Mouse (Mus musculus) heart, embryonic 14.5 days (tissue): ENCODE measurements around the gene Lca5l. TPM values are rescaled to one million over a fixed set of nuclear protein-coding genes. Genes with fewer than 3 reads are reported as not detected.

ENCODE experiments used
- ATAC-seq: fragments of 200-750 bp; cut with Nextera tagmentation; 2 replicates; pipeline ENCODE4 v1.8.0; 2017; ENCODE audit warnings: low read depth, moderate TSS enrichment; ENCODE audit not compliant: insufficient number of reproducible peaks, insufficient read depth, low FRiP score
- H3K27ac ChIP-seq, 2 experiments: fragments of 200-500 bp in 1 of 2; fragments of 300-500 bp in 1 of 2; sonication (generic) in 1 of 2; replicated peaks in 1 of 2; 2 replicates each; pipeline ENCODE4 v1.5.1; 2012 to 2014; ENCODE audit warnings: low read depth in 2 of 2, low read length in 2 of 2, control low read depth in 1 of 2, mild to moderate bottlenecking in 1 of 2, mixed read lengths in 1 of 2; ENCODE audit not compliant: control insufficient read depth in 1 of 2, insufficient read depth in 1 of 2
- H3K27me3 ChIP-seq: fragments of 300-500 bp; sonication (generic); 2 replicates; pipeline ENCODE4 v1.6.1; 2014; ENCODE audit warnings: mild to moderate bottlenecking, low read length, control low read depth; ENCODE audit not compliant: control insufficient read depth, insufficient read depth
- H3K36me3 ChIP-seq: fragments of 300-500 bp; sonication (generic); 2 replicates; pipeline ENCODE4 v1.6.1; 2014; ENCODE audit warnings: mild to moderate bottlenecking, control low read depth, low read length, mixed read lengths; ENCODE audit not compliant: control insufficient read depth, insufficient read depth
- H3K4me1 ChIP-seq, 2 experiments: fragments of 200-500 bp in 1 of 2; fragments of 300-500 bp in 1 of 2; sonication (generic) in 1 of 2; 2 replicates each; pipeline ENCODE4 v1.6.1; 2012 to 2014; ENCODE audit warnings: low read length in 2 of 2, control low read depth in 1 of 2, mixed read lengths in 1 of 2; ENCODE audit not compliant: control insufficient read depth in 2 of 2, insufficient read depth in 2 of 2
- H3K4me2 ChIP-seq: fragments of 300-500 bp; sonication (generic); 2 replicates; pipeline ENCODE4 v1.6.1; 2014; ENCODE audit warnings: mild to moderate bottlenecking, low read length
- H3K4me3 ChIP-seq, 2 experiments: fragments of 200-500 bp in 1 of 2; fragments of 300-500 bp in 1 of 2; sonication (generic) in 1 of 2; 2 replicates each; pipeline ENCODE4 v1.5.1; 2012 to 2014; ENCODE audit warnings: low read length in 2 of 2, mild to moderate bottlenecking in 2 of 2, control low read depth in 1 of 2, low read depth in 1 of 2, moderate library complexity in 1 of 2; ENCODE audit not compliant: control insufficient read depth in 1 of 2, insufficient read depth in 1 of 2
- H3K9ac ChIP-seq: fragments of 300-500 bp; sonication (generic); 2 replicates; pipeline ENCODE4 v1.6.1; 2014; ENCODE audit warnings: mild to moderate bottlenecking, low read length
- H3K9me3 ChIP-seq: fragments of 300-500 bp; sonication (generic); 2 replicates; pipeline ENCODE4 v1.6.1; 2016; ENCODE audit warnings: low read length, control low read depth; ENCODE audit not compliant: control insufficient read depth
- WGBS: fragments of 180-500 bp; shearing (Covaris S2); extraction: QIAGEN DNeasy Blood & Tissue Kit; methylation state at CpG from one replicate; pipeline ENCODE4 v1.1.7; 2014; 5-methylcytosine and 5-hydroxymethylcytosine counted together
- polyA plus RNA-seq: library from polyadenylated mRNA; unstranded; fragments of >200 nt; fragmentation: Nextera tagmentation; extraction: Ambion mirVana; gene quantifications from 2 replicates; pipeline ENCODE4 v1.2.1, GENCODE M21; 2014

The Lca5l gene
- polyA plus RNA-seq, 1 experiment from 2014 or later: 2.0 TPM

DNA sequence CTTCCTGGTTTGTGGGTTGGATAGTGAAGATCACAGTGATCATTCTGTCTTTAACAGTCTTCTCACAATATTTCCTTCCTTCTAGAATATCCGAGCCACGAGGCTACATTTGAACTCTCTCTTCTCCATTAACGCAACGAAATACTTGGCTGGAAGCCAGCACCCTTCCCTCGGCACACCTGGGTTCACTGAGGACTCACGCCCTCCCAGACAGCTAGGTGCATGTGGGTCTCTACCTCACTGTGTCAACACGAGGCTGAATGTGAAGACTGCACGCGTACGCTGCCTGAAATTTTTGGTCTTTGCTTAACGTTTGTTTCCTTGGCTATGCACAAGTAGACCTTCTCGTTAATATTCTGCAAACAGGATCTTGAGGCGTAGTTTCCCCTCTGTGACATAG, 36.4 kb upstream of the Lca5l start:
- ATAC-seq: no peak
- no peaks in the 10 kb centered on the region for H3K9me3 ChIP-seq
- 76% methylated on average over 13 of the region's 13 CpGs for WGBS
- H3K27ac ChIP-seq: peak overlapping the region in 1 of 2 experiments; percentile 2; a peak in 1 of 4 replicates
- no peaks in the 10 kb centered on the region for H3K27me3 ChIP-seq
- no peak overlapping the region for H3K4me3 ChIP-seq
- H3K4me1 ChIP-seq: peaks cover 0 to 5% of the 10 kb centered on the region in 2 experiments; a peak in 1 of 4 replicates
- peaks cover 54% of the 10 kb centered on the region for H3K36me3 ChIP-seq
- no peak overlapping the region for H3K9ac ChIP-seq
- no peak overlapping the region for H3K4me2 ChIP-seq

DNA sequence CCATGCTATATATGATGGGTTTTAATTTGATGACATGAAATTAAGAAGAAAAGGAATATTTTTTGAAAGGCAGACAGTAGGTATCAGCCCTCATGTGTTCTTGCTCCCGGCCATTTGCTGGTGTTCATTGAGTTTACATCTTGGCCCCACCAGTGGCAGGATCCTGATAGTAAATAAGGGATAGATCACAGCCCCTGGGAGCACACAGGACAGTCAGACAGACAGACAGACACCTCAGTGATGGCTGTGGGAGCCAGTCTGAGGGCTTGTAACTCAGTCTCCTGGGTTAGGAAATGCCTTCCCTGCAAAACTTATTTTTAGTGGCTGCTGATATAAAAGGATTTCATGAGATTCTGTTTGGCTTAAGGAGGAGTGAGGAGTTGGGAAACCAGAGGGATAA, 30.4 kb upstream of the Lca5l start:
- peaks cover 76% of the 10 kb centered on the region for H3K36me3 ChIP-seq
- peaks cover 8 to 25% of the 10 kb centered on the region in 2 experiments; a peak in 3 of 4 replicates for H3K4me1 ChIP-seq
- no peak overlapping the region for H3K27ac ChIP-seq
- no peaks in the 10 kb centered on the region for H3K9me3 ChIP-seq
- no peak for ATAC-seq
- WGBS: 79% methylated on average over 1 of the region's 1 CpGs
- H3K9ac ChIP-seq: no peak overlapping the region
- no peaks in the 10 kb centered on the region for H3K27me3 ChIP-seq
- H3K4me3 ChIP-seq: no peak overlapping the region
- no peak overlapping the region for H3K4me2 ChIP-seq

DNA sequence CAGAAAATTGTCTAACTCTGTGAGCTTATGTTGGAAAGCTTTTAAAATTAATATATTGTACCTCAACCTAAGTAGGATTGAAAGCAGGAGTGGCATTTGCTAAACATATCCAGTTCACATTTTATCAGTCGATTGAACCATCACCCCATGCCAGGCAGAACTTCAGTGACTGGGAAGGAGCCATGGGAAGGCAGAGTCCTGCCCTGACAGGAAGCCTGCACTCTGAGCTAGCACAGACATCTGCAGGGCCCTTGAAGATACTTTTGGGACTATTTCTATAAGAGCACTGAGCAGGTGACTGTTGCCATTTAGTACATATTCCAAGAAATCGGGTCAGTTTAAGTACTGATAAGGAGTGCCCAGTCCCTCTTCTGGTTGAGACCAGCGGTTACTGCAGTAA, 29.9 kb upstream of the Lca5l start:
- Histone ChIP-seq H3K4me3 (no peak overlapping the region), H3K27me3 (no peaks in the 10 kb centered on the region), H3K4me2 (no peak overlapping the region), H3K9me3 (no peaks in the 10 kb centered on the region), H3K36me3 (peaks cover 72% of the 10 kb centered on the region), H3K27ac (0 out of 4 replicates have a peak overlapping the region, but pooled peaks of 1 of the 2 experiments have one; percentile 24), H3K4me1 (peaks cover 8 to 25% of the 10 kb centered on the region in 2 experiments; a peak in 3 of 4 replicates), H3K9ac (no peak overlapping the region)
- ATAC-seq: no peak
- WGBS: 59% methylated on average over 3 of the region's 3 CpGs

DNA sequence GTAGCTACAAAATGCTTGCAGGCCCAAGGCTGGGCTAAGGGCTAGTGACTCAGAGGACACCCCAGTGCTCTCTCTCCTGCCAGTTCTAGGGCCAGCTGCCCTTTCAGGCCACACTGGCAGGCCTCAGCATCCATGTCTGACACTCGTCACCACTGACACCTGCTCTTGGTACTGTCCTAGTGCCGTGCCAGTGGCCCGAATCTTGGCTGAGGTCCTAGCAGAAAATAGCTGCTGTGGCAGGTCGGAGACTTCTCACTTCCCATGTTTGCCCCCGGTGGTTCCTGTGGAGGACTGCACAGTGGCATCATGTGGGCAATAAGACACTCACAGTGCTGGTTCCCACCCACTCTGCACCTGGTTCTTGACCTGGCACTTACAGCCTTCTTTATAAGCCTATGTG, 29.4 kb upstream of the Lca5l start:
- Histone ChIP-seq H3K4me3 (no peak overlapping the region), H3K27me3 (no peaks in the 10 kb centered on the region), H3K9me3 (no peaks in the 10 kb centered on the region), H3K9ac (no peak overlapping the region), H3K4me2 (no peak overlapping the region), H3K27ac (peak overlapping the region; percentile 50 to 68; a peak in 3 of 4 replicates), H3K36me3 (peaks cover 72% of the 10 kb centered on the region), H3K4me1 (peaks cover 8 to 25% of the 10 kb centered on the region in 2 experiments; a peak in 3 of 4 replicates)
- 16% methylated on average over 5 of the region's 5 CpGs for WGBS
- no peak; the same call in 1 of the 2 replicates for ATAC-seq

DNA sequence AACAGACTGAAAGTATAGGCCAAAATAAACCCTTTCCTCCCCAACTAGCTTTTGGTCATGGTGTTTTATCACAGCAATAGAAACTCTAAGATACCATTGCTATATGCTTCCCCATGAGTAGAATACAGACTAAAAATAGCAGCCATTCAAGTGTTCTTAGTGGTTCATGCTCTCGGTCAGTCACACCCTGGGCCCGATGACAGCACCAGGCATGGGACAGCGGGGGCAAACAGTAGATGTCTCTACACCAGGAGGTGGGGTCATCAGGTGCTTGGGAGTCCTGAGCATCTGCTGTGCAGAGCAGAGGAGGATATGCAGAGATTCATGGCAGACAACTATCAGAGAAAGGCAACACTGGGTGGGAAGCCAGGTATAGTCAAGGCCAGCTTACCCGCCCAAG, 21.0 kb upstream of the Lca5l start:
- no peak overlapping the region for H3K9ac ChIP-seq
- no peak overlapping the region for H3K4me3 ChIP-seq
- no peaks in the 10 kb centered on the region for H3K27me3 ChIP-seq
- H3K9me3 ChIP-seq: no peaks in the 10 kb centered on the region
- H3K27ac ChIP-seq: peak overlapping the region; percentile 93 to 97
- peak overlapping the region; percentile 40 for H3K4me2 ChIP-seq
- ATAC-seq: peak; percentile 64
- 33% methylated on average over 4 of the region's 4 CpGs for WGBS
- peaks cover 23 to 47% of the 10 kb centered on the region in 2 experiments for H3K4me1 ChIP-seq
- H3K36me3 ChIP-seq: peaks cover 66% of the 10 kb centered on the region

DNA sequence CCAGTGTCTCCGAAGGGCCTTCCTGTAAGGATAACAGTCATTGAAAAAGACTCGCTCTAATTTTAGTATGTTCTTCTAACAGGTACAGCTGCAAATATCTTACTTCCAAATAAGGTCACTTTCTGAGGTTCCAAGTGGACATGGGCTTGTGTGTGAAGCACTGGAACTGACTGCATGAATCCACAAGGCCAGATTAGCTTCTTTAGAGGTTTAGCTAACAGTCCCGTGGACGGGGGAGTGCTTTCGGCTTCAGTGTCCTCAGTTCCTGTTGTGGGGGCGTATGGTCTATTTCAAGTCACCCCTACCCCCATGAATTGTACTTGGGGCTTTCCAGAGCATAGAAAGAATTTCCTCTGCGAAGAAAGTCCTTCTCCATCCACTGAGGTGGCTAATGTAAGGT, 18.8 kb upstream of the Lca5l start:
- peak; percentile 20; the same call in 1 of the 2 replicates for ATAC-seq
- Histone ChIP-seq H3K27me3 (no peaks in the 10 kb centered on the region), H3K36me3 (peaks cover 57% of the 10 kb centered on the region), H3K4me1 (peaks cover 29 to 64% of the 10 kb centered on the region in 2 experiments), H3K4me2 (peak overlapping the region; percentile 34; the same call in 1 of the 2 replicates), H3K4me3 (no peak overlapping the region), H3K9ac (peak overlapping the region; percentile 59), H3K9me3 (no peaks in the 10 kb centered on the region), H3K27ac (peak overlapping the region; percentile 93 to 97)
- WGBS: 26% methylated on average over 7 of the region's 7 CpGs

DNA sequence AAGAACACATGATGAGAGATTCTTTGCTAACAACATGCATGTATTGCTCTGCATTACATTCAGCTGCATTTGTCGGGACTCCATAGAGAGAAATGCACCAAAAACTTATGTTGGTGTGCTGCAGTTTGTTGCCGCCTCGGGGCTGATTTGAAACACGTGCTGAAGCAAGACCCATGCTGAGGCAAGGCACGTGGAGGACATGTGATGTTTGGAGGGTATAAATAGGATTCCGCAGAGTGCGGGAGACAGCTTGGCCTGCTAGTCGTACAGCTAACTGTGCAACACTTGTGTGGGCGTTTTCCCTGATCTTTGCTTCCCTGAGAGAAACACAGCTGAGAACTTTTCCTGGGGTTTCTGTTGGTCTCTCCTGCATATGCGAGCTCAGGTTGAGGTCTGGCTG, 17.7 kb upstream of the Lca5l start:
- no peaks in the 10 kb centered on the region for H3K9me3 ChIP-seq
- H3K9ac ChIP-seq: peak overlapping the region; percentile 38; the same call in 1 of the 2 replicates
- H3K27me3 ChIP-seq: no peaks in the 10 kb centered on the region
- WGBS: 49% methylated on average over 10 of the region's 10 CpGs
- H3K4me2 ChIP-seq: no peak overlapping the region
- no peak overlapping the region for H3K4me3 ChIP-seq
- H3K4me1 ChIP-seq: peaks cover 39 to 75% of the 10 kb centered on the region in 2 experiments
- peak overlapping the region; percentile 93 to 97 for H3K27ac ChIP-seq
- peaks cover 46% of the 10 kb centered on the region for H3K36me3 ChIP-seq
- no peak for ATAC-seq
